Mouse (Mus musculus) adrenal gland, postnatal 14 days (tissue): Measurements from ENCODE around the gene Atg9b. TPM values are rescaled to one million over a fixed set of nuclear protein-coding genes. Genes with fewer than 3 reads are reported as not detected.
"Not testable (repeated sequence)": the region's sequence is repeated elsewhere in the genome, so short reads cannot be mapped to it uniquely, and the experiment has no call there.

ENCODE experiments used
- DNase-seq: peaks from one replicate; pipeline ENCODE4 v3.0.0; 2021; ENCODE audit warnings: mixed read lengths
- total RNA-seq: library from RNA; stranded (reverse); gene quantifications from 2 replicates; pipeline ENCODE4 v1.2.3, GENCODE M21; 2021

Atg9b gene
- total RNA-seq, 1 experiment from 2014 or later, result 0.41 TPM

GRCm38 (mm10) chr5:24405389-24405876 lies 13.5 kb upstream of the Atg9b start:
- DNase-seq, result no peak

GRCm38 (mm10) chr5:24404594-24405360 lies 12.8 kb upstream of the Atg9b start:
- DNase-seq, result no peak

- no peak for DNase-seq
These were observed 10.0 kb upstream of the Atg9b start for GRCm38 (mm10) chr5:24401969-24402368.

GRCm38 (mm10) chr5:24400911-24401605 lies 9.1 kb upstream of the Atg9b start:
- no peak for DNase-seq

- DNase-seq, result no peak
These were observed 8.4 kb upstream of the Atg9b start for GRCm38 (mm10) chr5:24400362-24400761.

GRCm38 (mm10) chr5:24399686-24400085 lies 7.7 kb upstream of the Atg9b start:
- DNase-seq, result no peak

GRCm38 (mm10) chr5:24396254-24396653 lies 4.3 kb upstream of the Atg9b start:
- DNase-seq, result not testable (repeated sequence)

GRCm38 (mm10) chr5:24394165-24394894 lies 2.4 kb upstream of the Atg9b start:
- DNase-seq, result peak; percentile 95

GRCm38 (mm10) chr5:24393392-24393997 lies 1.6 kb upstream of the Atg9b start, which contains the start of gene Abcb8:
TSS of gene Abcb8 (plus strand) at chr5:24393663.
- peak; percentile 93 for DNase-seq

- no peak for DNase-seq
These were observed 781 bp upstream of the Atg9b start for GRCm38 (mm10) chr5:24392724-24393123.

GRCm38 (mm10) chr5:24389658-24390020 lies 2.3 kb downstream of the Atg9b start:
- no peak for DNase-seq

- peak; percentile 47 for DNase-seq
These were observed 2.8 kb downstream of the Atg9b start for GRCm38 (mm10) chr5:24389011-24389657.

GRCm38 (mm10) chr5:24388246-24388915 lies 3.6 kb downstream of the Atg9b start:
- DNase-seq, result no peak

GRCm38 (mm10) chr5:24387264-24388241 lies 4.4 kb downstream of the Atg9b start:
- DNase-seq, result peak; percentile 79

GRCm38 (mm10) chr5:24385887-24386550 lies 5.9 kb downstream of the Atg9b start:
- DNase-seq, result no peak

GRCm38 (mm10) chr5:24385374-24385773 lies 6.6 kb downstream of the Atg9b start:
- DNase-seq, result no peak

- DNase-seq, result no peak
These were observed 7.5 kb downstream of the Atg9b start for GRCm38 (mm10) chr5:24384407-24384806.

GRCm38 (mm10) chr5:24383026-24383859 lies 8.7 kb downstream of the Atg9b start:
- DNase-seq, result peak; percentile 96
